Mouse (Mus musculus) cortical plate, adult 2 months (tissue): ENCODE data around the gene Ifnar2.

Source experiments
- CTCF ChIP-seq: fragments of 200-500 bp; IDR thresholded peaks from 2 replicates; pipeline ENCODE4 v1.5.1; 2011; ENCODE audit warnings: mild to moderate bottlenecking, control low read depth, low read length; ENCODE audit not compliant: insufficient read depth; ENCODE audit errors: extremely low read depth
- POLR2A ChIP-seq: fragments of 200-500 bp; IDR thresholded peaks from 2 replicates; pipeline ENCODE4 v1.6.1; 2011; ENCODE audit warnings: mild to moderate bottlenecking, low read length, control low read depth; ENCODE audit not compliant: insufficient read depth; ENCODE audit errors: extremely low read depth

GRCm38 (mm10) chr16:91362616-91363272, 9.8 kb upstream of the Ifnar2 start:
- TF ChIP-seq CTCF (no peak), POLR2A (no peak)
